Mouse (Mus musculus) lung, adult 2 months (tissue): ENCODE results near the gene Olfr725. TPM values are rescaled to one million over a fixed set of nuclear protein-coding genes. Genes with fewer than 3 reads are reported as not detected.

Experiments used
- DNase-seq: peaks from one replicate; pipeline ENCODE4 v3.0.0; 2022
- H3K4me1 ChIP-seq: fragments of 200-500 bp; 2 replicates; pipeline ENCODE4 v1.6.1; 2011; ENCODE audit warnings: low read length; ENCODE audit not compliant: control insufficient read depth, insufficient read depth
- H3K4me3 ChIP-seq: fragments of 200-500 bp; replicated peaks from 2 replicates; pipeline ENCODE3; 2011; ENCODE audit warnings: low read depth, mild to moderate bottlenecking, control low read depth, low read length; ENCODE audit errors: extremely low read depth
- CTCF ChIP-seq: fragments of 200-500 bp; IDR thresholded peaks from 2 replicates; pipeline ENCODE4 v1.5.1; 2011; ENCODE audit warnings: mild to moderate bottlenecking, low read length, control low read depth; ENCODE audit not compliant: insufficient read depth
- POLR2A ChIP-seq: fragments of 200-500 bp; IDR thresholded peaks from 2 replicates; pipeline ENCODE4 v1.6.1; 2011; ENCODE audit warnings: low read depth, mild to moderate bottlenecking, control low read depth, low read length, borderline replicate concordance; ENCODE audit errors: extremely low read depth
- WGBS: fragments of 180-500 bp; shearing (Covaris S2); methylation state at CpG from one replicate; pipeline ENCODE4 v1.1.7; 2018; 5-methylcytosine and 5-hydroxymethylcytosine counted together
- polyA plus RNA-seq: library from polyadenylated mRNA; depleted of rRNA; stranded (reverse); fragments of >200 nt; gene quantifications from 2 replicates; pipeline ENCODE4 v1.2.3, GENCODE M21; 2012; rRNA removed

The Olfr725 gene
- not detected in 2 replicates for polyA plus RNA-seq

GRCm38 (mm10) chr14:50040275-50040674, at the start of gene Olfr725:
Olfr725 (minus strand) TSS chr14:50040375.
- H3K4me3 ChIP-seq: no peak within 1 kb of the TSS
- no peak for DNase-seq
- no peak for TF ChIP-seq POLR2A
- H3K4me1 ChIP-seq: no peaks in the 10 kb centered on the region

DNA sequence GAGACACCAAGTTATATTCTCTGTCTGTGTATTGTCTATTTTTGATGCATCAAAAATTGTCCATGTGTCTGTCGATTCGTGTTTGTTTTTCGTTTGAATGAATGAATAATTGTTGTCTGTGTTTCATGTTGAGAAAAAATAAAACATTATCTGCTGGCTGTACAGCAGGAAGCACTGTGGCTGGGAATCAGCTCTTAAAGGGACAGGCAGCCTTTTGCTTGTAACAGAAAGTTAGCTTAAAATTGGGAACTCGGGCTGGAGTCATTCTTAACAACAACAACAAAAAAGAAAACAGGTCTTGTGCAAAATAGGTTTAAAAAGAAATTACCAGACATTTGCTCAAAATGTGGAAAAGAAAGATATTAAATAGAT, 22.5 kb upstream of the Olfr725 start:
- no peak for DNase-seq
- Histone ChIP-seq H3K4me3 (no peak overlapping the region), H3K4me1 (no peaks in the 10 kb centered on the region)
- WGBS: 0% methylated on average over 4 of the region's 4 CpGs
- TF ChIP-seq POLR2A: no peak
- TF ChIP-seq CTCF: no peak

DNA sequence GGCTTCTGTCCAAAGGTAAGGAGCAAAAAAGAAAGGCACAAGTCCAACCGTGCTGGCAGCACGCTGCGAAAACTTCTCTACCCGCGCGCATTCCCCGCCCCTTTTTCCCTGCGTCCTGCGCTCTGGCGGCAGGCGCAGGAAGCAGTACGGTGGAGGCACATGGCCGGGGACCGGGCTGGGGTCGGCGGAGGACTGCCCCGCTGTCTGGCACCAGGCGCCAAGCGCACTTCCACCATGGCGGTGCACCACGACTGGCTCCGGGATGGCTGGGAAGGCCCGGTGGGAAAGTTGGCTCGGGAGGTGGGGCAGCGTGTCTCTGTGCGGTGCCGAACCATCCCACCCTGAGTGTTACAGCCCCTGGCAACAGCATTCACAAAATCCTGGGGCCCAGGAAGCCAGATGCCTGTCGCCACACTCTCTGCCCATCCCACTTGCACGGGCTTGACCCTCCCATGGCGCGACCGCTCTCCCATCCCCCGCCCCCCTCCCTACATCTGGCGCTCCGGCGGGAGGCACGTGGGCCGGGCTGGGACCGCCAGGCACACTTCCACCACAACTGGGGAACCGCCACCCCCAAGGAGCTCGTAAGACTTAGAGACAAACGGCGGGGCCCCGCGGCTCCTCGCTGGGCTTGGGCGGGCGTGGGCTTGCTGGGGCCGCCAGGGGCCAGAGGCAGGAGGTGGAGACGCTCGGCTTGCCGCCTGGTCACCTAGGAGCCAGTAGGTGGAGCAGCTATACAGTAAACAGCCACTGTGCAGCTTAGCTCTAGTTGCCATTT, 22.0 kb upstream of the Olfr725 start:
- Histone ChIP-seq H3K4me3 (peak overlapping the region; percentile 53), H3K4me1 (no peaks in the 10 kb centered on the region)
- peak; percentile 18 for DNase-seq
- no peak for TF ChIP-seq CTCF
- no peak for TF ChIP-seq POLR2A
- 1% methylated on average over 52 of the region's 52 CpGs for WGBS

DNA sequence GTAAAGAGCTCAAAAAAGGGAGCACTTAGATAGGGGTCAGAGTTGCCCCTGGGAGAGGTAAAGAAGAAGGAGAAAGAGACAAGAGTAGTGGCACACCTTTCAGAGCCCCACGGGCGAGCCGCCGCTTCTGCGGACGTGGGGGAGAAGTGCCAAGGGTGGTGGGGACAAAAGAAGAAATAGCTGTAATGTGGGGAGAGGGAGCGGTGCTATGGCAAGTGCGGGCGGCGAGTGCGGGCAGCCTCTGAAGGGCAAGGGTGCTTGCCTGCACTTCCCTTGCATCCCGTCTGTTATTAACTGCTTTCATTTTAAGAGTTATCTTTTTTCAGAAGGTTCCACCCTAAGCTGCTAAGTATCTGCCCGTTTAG, 21.4 kb upstream of the Olfr725 start:
- TF ChIP-seq CTCF (no peak), POLR2A (no peak)
- no peak for DNase-seq
- 1% methylated on average over 13 of the region's 13 CpGs for WGBS
- Histone ChIP-seq H3K4me1 (no peaks in the 10 kb centered on the region), H3K4me3 (peak overlapping the region; percentile 1)

GRCm38 (mm10) chr14:50061179-50061578, 21.0 kb upstream of the Olfr725 start:
- Histone ChIP-seq H3K4me3 (no peak overlapping the region), H3K4me1 (no peaks in the 10 kb centered on the region)
- WGBS: 13% methylated on average over 11 of the region's 11 CpGs
- no peak for DNase-seq
- TF ChIP-seq POLR2A (no peak), CTCF (no peak)

DNA sequence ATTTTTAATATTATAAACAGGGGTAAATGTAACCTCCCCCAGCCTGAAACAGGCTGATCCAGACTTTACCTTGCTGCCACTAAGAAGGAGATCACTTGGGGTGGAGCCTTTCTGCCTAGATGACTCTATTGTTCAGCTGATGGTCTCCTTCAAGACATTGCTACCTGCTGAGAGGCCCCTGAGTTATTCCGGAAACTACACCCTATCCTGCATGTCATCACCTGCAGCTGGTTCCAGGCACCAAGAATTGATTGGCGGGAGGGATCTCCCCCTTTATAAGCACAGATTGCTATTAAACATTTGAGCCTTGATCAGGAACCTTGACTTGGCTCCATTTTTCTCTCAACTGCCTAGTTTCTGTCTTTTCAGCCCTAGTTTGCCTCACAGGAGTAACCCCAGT, 8.1 kb downstream of the Olfr725 start:
- H3K4me1 ChIP-seq: no peaks in the 10 kb centered on the region
- TF ChIP-seq CTCF: no peak
- no peak overlapping the region for H3K4me3 ChIP-seq
- DNase-seq: no peak
- WGBS: 85% methylated on average over 2 of the region's 2 CpGs

GRCm38 (mm10) chr14:50031356-50031755, 8.8 kb downstream of the Olfr725 start:
- Histone ChIP-seq H3K4me1 (no peaks in the 10 kb centered on the region), H3K4me3 (no peak overlapping the region)
- DNase-seq: no peak
- TF ChIP-seq POLR2A: no peak
- TF ChIP-seq CTCF: no peak
- 75% methylated on average over 4 of the region's 4 CpGs for WGBS

GRCm38 (mm10) chr14:50026371-50026770, 13.8 kb downstream of the Olfr725 start:
- TF ChIP-seq CTCF (no peak), POLR2A (no peak)
- Histone ChIP-seq H3K4me1 (no peaks in the 10 kb centered on the region), H3K4me3 (no peak overlapping the region)
- DNase-seq: no peak
- 82% methylated on average over 2 of the region's 2 CpGs for WGBS

Other genes starting within 250 kb of the Olfr725 start
- not detected in 2 replicates for gene Olfr722, start 138.4 kb downstream of the Olfr725 start, polyA plus RNA-seq
- gene Olfr723, start 108.6 kb downstream of the Olfr725 start, polyA plus RNA-seq: not detected in 2 replicates
- gene Olfr724, start 77.1 kb downstream of the Olfr725 start, polyA plus RNA-seq: not detected in 2 replicates
- not detected in 2 replicates for gene Olfr726, start 50.6 kb upstream of the Olfr725 start, polyA plus RNA-seq
- not detected in 2 replicates for gene Olfr727, start 82.8 kb upstream of the Olfr725 start, polyA plus RNA-seq
- not detected in 2 replicates for gene Olfr728, start 102.3 kb upstream of the Olfr725 start, polyA plus RNA-seq
- gene Olfr729, start 112.5 kb upstream of the Olfr725 start, polyA plus RNA-seq: not detected in 2 replicates
- not detected in 2 replicates for gene Olfr730, start 147.8 kb upstream of the Olfr725 start, polyA plus RNA-seq
- not detected in 2 replicates for gene Olfr731, start 201.5 kb upstream of the Olfr725 start, polyA plus RNA-seq
- gene Olfr732, start 243.8 kb upstream of the Olfr725 start, polyA plus RNA-seq: not detected in 2 replicates